Mouse (Mus musculus) cerebellum, adult (tissue): ENCODE results near the gene Gm20388.
"Not testable (repeated sequence)": the region's sequence is repeated elsewhere in the genome, so short reads cannot be mapped to it uniquely, and the experiment has no call there.

Experiments used
- ATAC-seq: cut with Nextera tagmentation; 2 replicates; pipeline ENCODE4 v1.9.2; 2017; ENCODE audit warnings: mild to moderate bottlenecking, moderate library complexity, mixed read lengths; ENCODE audit not compliant: insufficient number of reproducible peaks, low FRiP score, low TSS enrichment

Gm20388 gene

DNA sequence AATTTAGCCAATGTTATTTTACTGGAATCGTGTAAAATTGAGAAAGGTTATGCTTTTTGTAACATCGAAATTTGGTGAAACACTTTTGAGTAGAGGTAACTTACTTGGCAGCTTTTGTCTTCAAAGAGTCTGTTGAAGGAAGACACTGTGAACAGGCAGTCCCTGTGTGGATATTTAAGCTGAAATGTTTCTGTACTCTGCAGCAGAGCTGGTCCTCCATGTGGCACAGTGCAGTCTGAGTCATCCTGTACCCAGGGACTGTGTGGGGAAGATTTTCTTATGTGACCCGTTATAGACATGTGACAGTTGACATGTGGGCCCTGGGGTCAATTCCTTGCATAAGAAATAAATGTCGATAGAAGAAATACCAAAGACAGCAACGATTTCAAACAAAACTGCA lies 4251.0 kb downstream of the Gm20388 start:
- ATAC-seq = no peak

GRCm38 (mm10) chr8:124163258-124163657 lies 4252.6 kb downstream of the Gm20388 start:
- ATAC-seq = no peak

DNA sequence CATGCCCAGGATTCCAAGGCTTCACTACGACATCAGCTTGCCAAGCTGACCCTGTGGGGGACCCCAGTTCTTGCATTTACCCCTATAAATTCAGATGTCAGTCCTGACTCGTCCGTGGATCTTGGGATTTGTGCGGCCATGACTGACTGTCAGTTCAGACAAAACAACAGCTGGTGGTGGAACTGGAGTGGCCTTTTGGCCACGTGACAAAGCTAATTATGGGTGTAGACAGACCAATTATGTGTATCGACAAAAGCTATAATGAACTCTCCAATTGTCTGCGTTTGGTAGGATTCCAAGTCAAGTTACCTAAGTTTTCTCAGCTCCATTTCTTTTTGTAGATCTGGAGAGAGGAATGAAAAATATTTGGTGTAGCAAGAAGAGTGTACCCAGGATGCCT lies 4259.1 kb downstream of the Gm20388 start:
- no peak for ATAC-seq

DNA sequence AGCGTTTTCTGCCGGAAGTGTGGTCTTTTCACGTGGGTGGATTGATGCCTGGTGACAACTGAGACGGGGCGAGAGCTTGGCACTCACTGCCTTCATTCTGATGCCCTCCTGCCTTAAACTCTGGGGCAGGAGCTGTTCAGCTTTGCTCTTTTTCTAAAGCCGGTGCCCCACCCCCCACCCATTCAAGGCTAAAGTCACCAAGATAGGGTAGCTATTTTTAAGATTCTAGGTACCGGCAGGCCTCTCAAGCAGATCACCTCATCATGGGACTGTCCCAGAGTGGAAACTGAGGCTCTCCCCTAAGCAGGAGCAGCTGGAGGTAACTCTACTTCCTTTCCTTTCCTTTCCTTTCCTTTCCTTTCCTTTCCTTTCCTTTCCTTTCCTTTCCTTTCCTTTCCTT lies 4260.0 kb downstream of the Gm20388 start:
- no peak for ATAC-seq

GRCm38 (mm10) chr8:124171557-124172528 lies 4261.2 kb downstream of the Gm20388 start:
- ATAC-seq = no peak

- no peak for ATAC-seq
Measured at GRCm38 (mm10) chr8:124173688-124174087, 4263.0 kb downstream of the Gm20388 start.

- ATAC-seq = no peak
Measured at GRCm38 (mm10) chr8:124176133-124176532, 4265.5 kb downstream of the Gm20388 start.

GRCm38 (mm10) chr8:124177092-124177491 lies 4266.5 kb downstream of the Gm20388 start:
- not testable (repeated sequence) for ATAC-seq

- no peak for ATAC-seq
Measured at GRCm38 (mm10) chr8:124180681-124181445, 4270.2 kb downstream of the Gm20388 start.

GRCm38 (mm10) chr8:124181751-124182150 lies 4271.1 kb downstream of the Gm20388 start:
- ATAC-seq = no peak

- ATAC-seq = no peak
Measured at GRCm38 (mm10) chr8:124182224-124182623, 4271.6 kb downstream of the Gm20388 start.

- no peak for ATAC-seq
Measured at GRCm38 (mm10) chr8:124184078-124184477, 4273.4 kb downstream of the Gm20388 start.

- ATAC-seq = no peak
Measured at GRCm38 (mm10) chr8:124184507-124184906, 4273.9 kb downstream of the Gm20388 start.

DNA sequence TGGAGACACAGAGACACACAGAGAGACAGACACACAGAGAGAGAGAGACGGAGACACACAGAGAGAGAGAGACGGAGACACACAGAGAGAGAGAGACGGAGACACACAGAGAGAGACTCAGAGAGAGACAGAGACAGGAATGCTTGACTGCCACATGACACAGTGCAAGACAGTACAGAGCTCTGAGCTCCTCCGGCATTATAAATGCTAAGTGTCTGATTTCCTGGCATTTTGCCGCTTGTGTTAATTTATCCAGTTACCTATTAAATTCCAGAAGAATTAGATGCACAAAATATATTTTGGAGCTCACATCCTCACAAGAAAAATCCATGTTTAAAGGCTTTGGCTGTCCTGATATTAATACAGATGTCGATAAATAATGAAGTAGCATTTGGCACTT lies 4274.4 kb downstream of the Gm20388 start:
- no peak for ATAC-seq

- ATAC-seq = no peak
Measured at GRCm38 (mm10) chr8:124190388-124190787, 4279.7 kb downstream of the Gm20388 start.

GRCm38 (mm10) chr8:124192242-124192641 lies 4281.6 kb downstream of the Gm20388 start:
- ATAC-seq = no peak

DNA sequence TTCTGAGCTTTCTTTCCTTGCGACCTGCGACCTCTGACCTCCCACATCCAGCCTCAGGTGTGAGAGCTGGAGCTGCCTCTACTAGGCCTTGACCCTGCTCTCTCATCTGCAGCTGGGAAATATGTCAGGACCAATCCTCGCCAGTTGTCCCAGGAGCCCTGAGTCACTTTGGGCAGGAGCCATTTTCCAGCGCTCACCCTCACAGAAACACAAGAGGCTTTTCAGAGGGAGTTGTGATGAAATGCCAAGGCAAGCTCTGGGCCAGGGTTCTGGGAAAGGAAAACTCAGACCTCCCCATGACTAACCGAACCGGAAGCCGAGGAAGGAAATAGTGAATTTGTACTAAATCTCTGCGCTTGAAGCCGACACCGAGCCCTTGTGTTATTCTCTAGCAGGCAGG lies 4282.3 kb downstream of the Gm20388 start:
- no peak for ATAC-seq

DNA sequence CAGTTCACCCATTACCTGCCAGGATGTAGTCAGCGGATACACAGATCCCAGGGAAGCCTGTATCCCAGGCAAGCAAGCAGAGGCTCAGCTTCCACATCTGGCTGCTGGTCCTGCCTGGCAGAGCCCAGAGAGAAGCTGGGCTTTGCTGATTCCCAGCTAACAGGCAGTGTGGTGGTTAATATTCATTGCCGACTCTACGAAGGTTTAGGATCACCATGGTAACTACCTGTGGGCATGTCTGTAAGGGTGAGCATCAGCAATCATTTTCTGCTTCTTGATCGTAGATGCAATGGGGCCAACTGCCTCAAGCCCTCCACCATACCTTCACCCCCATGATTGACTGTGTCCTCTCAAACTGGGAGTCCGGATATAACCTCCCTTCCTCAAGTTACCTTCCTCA lies 4283.4 kb downstream of the Gm20388 start:
- no peak for ATAC-seq

GRCm38 (mm10) chr8:124196195-124196594 lies 4285.6 kb downstream of the Gm20388 start:
- no peak for ATAC-seq

DNA sequence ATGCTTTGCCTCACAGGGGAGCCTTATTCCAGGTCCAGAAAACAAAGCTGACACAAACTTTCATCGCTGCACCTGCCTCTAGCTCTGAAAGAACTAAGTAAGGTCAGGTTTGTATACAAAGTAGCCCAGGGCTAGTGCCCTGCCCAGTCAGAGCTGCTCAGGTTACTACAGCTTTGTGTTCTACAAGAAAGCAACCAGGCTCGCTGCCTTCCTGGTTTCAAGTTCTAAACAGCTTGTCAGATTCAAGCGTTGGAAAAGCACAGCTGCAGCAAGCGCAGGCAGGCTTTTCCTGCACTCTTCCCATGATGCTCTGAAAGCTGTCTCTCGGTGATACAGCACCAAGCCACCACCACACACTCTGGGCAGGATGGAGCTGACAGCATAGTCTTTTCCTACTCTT lies 4286.2 kb downstream of the Gm20388 start:
- ATAC-seq = no peak

DNA sequence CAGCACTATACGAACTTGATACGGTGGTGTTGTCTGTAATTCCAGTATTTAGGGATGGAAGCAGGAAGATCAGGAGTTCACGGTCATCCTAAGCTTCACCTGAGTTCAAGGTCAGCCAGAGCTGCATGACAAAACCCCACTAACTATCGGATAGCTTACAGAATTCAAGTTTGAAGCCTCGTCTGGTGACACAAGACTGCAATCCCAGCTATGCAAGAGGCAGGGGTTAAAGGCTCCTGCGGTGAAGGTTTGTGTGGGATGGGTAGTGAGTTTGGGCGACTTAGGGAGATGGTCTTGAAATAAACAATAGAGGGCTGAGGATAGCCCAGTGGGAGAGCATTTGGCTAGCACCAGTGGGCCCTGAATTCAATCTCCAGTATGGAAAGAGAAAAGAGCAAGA lies 4287.6 kb downstream of the Gm20388 start:
- no peak for ATAC-seq
